Mouse (Mus musculus): Measurements from ENCODE around the gene Plek2. TPM values are rescaled to one million over a fixed set of nuclear protein-coding genes. Genes with fewer than 3 reads are reported as not detected.

Gene Plek2
- 24.5 and 25.3 TPM in 2 replicates for polyA plus RNA-seq (2015; fragmentation: Nextera tagmentation; extraction: Ambion mirVana)

- Histone ChIP-seq H3K36me3 (no peaks in the 10 kb centered on the region), H3K27ac (no peak within 1 kb of the TSS), H3K4me3 (replicated peaks) (peak within 1 kb of the TSS; percentile 44), H3K27me3 (replicated peaks) (0 out of 2 replicates have a peak, but pooled peaks cover 4% of the 10 kb centered on the region), H3K9me3 (no peaks in the 10 kb centered on the region), H3K4me2 (peak within 1 kb of the TSS; percentile 59), H3K4me1 (peaks cover 10% of the 10 kb centered on the region), H3K9ac (0 out of 2 replicates have a peak within 1 kb of the TSS, but pooled peaks have one; percentile 0)
- peak; percentile 55 for ATAC-seq (ENCODE audit: insufficient read depth, low FRiP score, low read depth)
- WGBS = 2% methylated on average over 38 of the region's 38 CpGs
These were observed at the start of gene Plek2 for GRCm38 (mm10) chr12:78906707-78907162. Plek2 (minus strand) TSS chr12:78906964.

- H3K4me3 ChIP-seq (replicated peaks) = no peak overlapping the region
- no peak overlapping the region for H3K4me2 ChIP-seq
- no peaks in the 10 kb centered on the region for H3K36me3 ChIP-seq
- H3K9me3 ChIP-seq = 0 out of 2 replicates have a peak, but pooled peaks cover 4% of the 10 kb centered on the region
- H3K27ac ChIP-seq = no peak overlapping the region
- H3K27me3 ChIP-seq (replicated peaks) = no peaks in the 10 kb centered on the region
- 78% methylated on average over 4 of the region's 4 CpGs for WGBS
- no peak for ATAC-seq (ENCODE audit: insufficient read depth, low FRiP score, low read depth)
- no peak overlapping the region for H3K9ac ChIP-seq
- H3K4me1 ChIP-seq = no peaks in the 10 kb centered on the region
These were observed 49.6 kb upstream of the Plek2 start for GRCm38 (mm10) chr12:78956405-78956804.

GRCm38 (mm10) chr12:78952484-78952883 lies 45.7 kb upstream of the Plek2 start:
- no peak overlapping the region for H3K27ac ChIP-seq
- ATAC-seq (ENCODE audit: insufficient read depth, low FRiP score, low read depth) = no peak
- H3K36me3 ChIP-seq = no peaks in the 10 kb centered on the region
- H3K27me3 ChIP-seq (replicated peaks) = no peaks in the 10 kb centered on the region
- 53% methylated on average over 3 of the region's 3 CpGs for WGBS
- no peaks in the 10 kb centered on the region for H3K4me1 ChIP-seq
- H3K4me3 ChIP-seq (replicated peaks) = no peak overlapping the region
- H3K4me2 ChIP-seq = no peak overlapping the region
- H3K9ac ChIP-seq = no peak overlapping the region
- H3K9me3 ChIP-seq = 0 out of 2 replicates have a peak, but pooled peaks cover 4% of the 10 kb centered on the region

- 0 out of 2 replicates have a peak, but pooled peaks cover 4% of the 10 kb centered on the region for H3K9me3 ChIP-seq
- no peaks in the 10 kb centered on the region for H3K4me1 ChIP-seq
- no peak overlapping the region for H3K4me2 ChIP-seq
- H3K27me3 ChIP-seq (replicated peaks) = no peaks in the 10 kb centered on the region
- WGBS = 62% methylated on average over 11 of the region's 11 CpGs
- no peaks in the 10 kb centered on the region for H3K36me3 ChIP-seq
- H3K27ac ChIP-seq = no peak overlapping the region
- no peak overlapping the region for H3K9ac ChIP-seq
- no peak overlapping the region for H3K4me3 ChIP-seq (replicated peaks)
- ATAC-seq (ENCODE audit: insufficient read depth, low FRiP score, low read depth) = no peak
These were observed 45.3 kb upstream of the Plek2 start for GRCm38 (mm10) chr12:78952053-78952452.

- Histone ChIP-seq H3K4me3 (replicated peaks) (no peak overlapping the region), H3K9me3 (no peaks in the 10 kb centered on the region), H3K36me3 (no peaks in the 10 kb centered on the region), H3K27me3 (replicated peaks) (no peaks in the 10 kb centered on the region), H3K4me2 (no peak overlapping the region), H3K9ac (no peak overlapping the region), H3K4me1 (no peaks in the 10 kb centered on the region), H3K27ac (no peak overlapping the region)
- WGBS = 48% methylated on average over 5 of the region's 5 CpGs
- ATAC-seq (ENCODE audit: insufficient read depth, low FRiP score, low read depth) = no peak
These were observed 40.9 kb upstream of the Plek2 start for GRCm38 (mm10) chr12:78947661-78948060.

- Histone ChIP-seq H3K27ac (no peak overlapping the region), H3K36me3 (no peaks in the 10 kb centered on the region), H3K9me3 (no peaks in the 10 kb centered on the region), H3K9ac (no peak overlapping the region), H3K4me3 (replicated peaks) (no peak overlapping the region), H3K27me3 (replicated peaks) (no peaks in the 10 kb centered on the region), H3K4me2 (no peak overlapping the region), H3K4me1 (no peaks in the 10 kb centered on the region)
- WGBS = 80% methylated on average over 6 of the region's 6 CpGs
- ATAC-seq (ENCODE audit: insufficient read depth, low FRiP score, low read depth) = no peak
These were observed 40.4 kb upstream of the Plek2 start for GRCm38 (mm10) chr12:78947161-78947560.

- Histone ChIP-seq H3K9me3 (no peaks in the 10 kb centered on the region), H3K27ac (no peak overlapping the region), H3K4me2 (no peak overlapping the region), H3K4me3 (replicated peaks) (no peak overlapping the region), H3K4me1 (no peaks in the 10 kb centered on the region), H3K27me3 (replicated peaks) (no peaks in the 10 kb centered on the region), H3K9ac (no peak overlapping the region), H3K36me3 (no peaks in the 10 kb centered on the region)
- no peak for ATAC-seq (ENCODE audit: insufficient read depth, low FRiP score, low read depth)
- 86% methylated on average over 6 of the region's 6 CpGs for WGBS
These were observed 36.2 kb upstream of the Plek2 start for GRCm38 (mm10) chr12:78942931-78943330.

- ATAC-seq (ENCODE audit: insufficient read depth, low FRiP score, low read depth) = no peak
- H3K36me3 ChIP-seq = no peaks in the 10 kb centered on the region
- no peak overlapping the region for H3K4me2 ChIP-seq
- WGBS = 76% methylated on average over 5 of the region's 5 CpGs
- no peak overlapping the region for H3K4me3 ChIP-seq (replicated peaks)
- no peaks in the 10 kb centered on the region for H3K4me1 ChIP-seq
- no peaks in the 10 kb centered on the region for H3K27me3 ChIP-seq (replicated peaks)
- no peak overlapping the region for H3K27ac ChIP-seq
- no peaks in the 10 kb centered on the region for H3K9me3 ChIP-seq
- no peak overlapping the region for H3K9ac ChIP-seq
These were observed 33.3 kb upstream of the Plek2 start for GRCm38 (mm10) chr12:78940081-78940480.

GRCm38 (mm10) chr12:78939393-78940037 lies 32.8 kb upstream of the Plek2 start:
- no peak overlapping the region for H3K9ac ChIP-seq
- no peak overlapping the region for H3K4me3 ChIP-seq (replicated peaks)
- ATAC-seq (ENCODE audit: insufficient read depth, low FRiP score, low read depth) = no peak
- H3K9me3 ChIP-seq = no peaks in the 10 kb centered on the region
- H3K27ac ChIP-seq = no peak overlapping the region
- H3K36me3 ChIP-seq = no peaks in the 10 kb centered on the region
- no peak overlapping the region for H3K4me2 ChIP-seq
- 60% methylated on average over 7 of the region's 7 CpGs for WGBS
- no peaks in the 10 kb centered on the region for H3K27me3 ChIP-seq (replicated peaks)
- no peaks in the 10 kb centered on the region for H3K4me1 ChIP-seq

GRCm38 (mm10) chr12:78936494-78936893 lies 29.7 kb upstream of the Plek2 start:
- no peak overlapping the region for H3K4me2 ChIP-seq
- H3K36me3 ChIP-seq = no peaks in the 10 kb centered on the region
- H3K9ac ChIP-seq = no peak overlapping the region
- no peak overlapping the region for H3K4me3 ChIP-seq (replicated peaks)
- no peaks in the 10 kb centered on the region for H3K9me3 ChIP-seq
- WGBS = 28% methylated on average over 4 of the region's 4 CpGs
- no peaks in the 10 kb centered on the region for H3K4me1 ChIP-seq
- no peak overlapping the region for H3K27ac ChIP-seq
- no peaks in the 10 kb centered on the region for H3K27me3 ChIP-seq (replicated peaks)
- ATAC-seq (ENCODE audit: insufficient read depth, low FRiP score, low read depth) = no peak

GRCm38 (mm10) chr12:78929900-78930299 lies 23.1 kb upstream of the Plek2 start:
- Histone ChIP-seq H3K27me3 (replicated peaks) (no peaks in the 10 kb centered on the region), H3K4me1 (no peaks in the 10 kb centered on the region), H3K36me3 (no peaks in the 10 kb centered on the region), H3K9me3 (no peaks in the 10 kb centered on the region), H3K4me3 (replicated peaks) (no peak overlapping the region), H3K27ac (no peak overlapping the region), H3K9ac (no peak overlapping the region), H3K4me2 (no peak overlapping the region)
- WGBS = 71% methylated on average over 1 of the region's 1 CpGs
- ATAC-seq (ENCODE audit: insufficient read depth, low FRiP score, low read depth) = no peak

- H3K36me3 ChIP-seq = no peaks in the 10 kb centered on the region
- no peak overlapping the region for H3K4me2 ChIP-seq
- no peaks in the 10 kb centered on the region for H3K27me3 ChIP-seq (replicated peaks)
- no peak for ATAC-seq (ENCODE audit: insufficient read depth, low FRiP score, low read depth)
- H3K27ac ChIP-seq = no peak overlapping the region
- WGBS = 78% methylated on average over 5 of the region's 5 CpGs
- H3K9ac ChIP-seq = no peak overlapping the region
- H3K4me1 ChIP-seq = no peaks in the 10 kb centered on the region
- no peaks in the 10 kb centered on the region for H3K9me3 ChIP-seq
- no peak overlapping the region for H3K4me3 ChIP-seq (replicated peaks)
These were observed 20.5 kb upstream of the Plek2 start for GRCm38 (mm10) chr12:78927287-78927686.

All from stomach, embryonic 15.5 days (tissue).